Mouse (Mus musculus): Measurements from ENCODE around the gene Gm20521. TPM values are rescaled to one million over a fixed set of nuclear protein-coding genes. Genes with fewer than 3 reads are reported as not detected.

Gm20521 gene
- 0.74 TPM in 1 of 2 replicates, not detected in the other for polyA plus RNA-seq (2012; rRNA removed)

GRCm38 (mm10) chr14:54883154-54884021, at the start of gene Gm20521, which contains the start of gene Bcl2l2:
Gene Gm20521 (plus strand): TSS chr14:54883441.
Gene Bcl2l2 (plus strand): TSS chr14:54883377.
- under 1% methylated on average over 27 of the region's 27 CpGs for WGBS

GRCm38 (mm10) chr14:54843461-54843860, 39.8 kb upstream of the Gm20521 start:
- DNase-seq (ENCODE audit: low read depth, low spot score) = no peak
- 1% methylated on average over 4 of the region's 4 CpGs for WGBS

More at GRCm38 (mm10) chr14:54883154-54884021, at the start of gene Gm20521, which contains the start of gene Bcl2l2:
- DNase-seq (ENCODE audit: low read depth, low spot score) = peak; percentile 67

- no peak for DNase-seq (ENCODE audit: low read depth, low spot score)
- WGBS = 89% methylated on average over 3 of the region's 3 CpGs
Observed at GRCm38 (mm10) chr14:54855726-54856125, 27.5 kb upstream of the Gm20521 start.

- 87% methylated on average over 7 of the region's 7 CpGs for WGBS
- DNase-seq (ENCODE audit: low read depth, low spot score) = no peak
Observed at GRCm38 (mm10) chr14:54856703-54857102, 26.5 kb upstream of the Gm20521 start.

GRCm38 (mm10) chr14:54857891-54858290, 25.4 kb upstream of the Gm20521 start:
- WGBS = 93% methylated on average over 9 of the region's 9 CpGs
- no peak for DNase-seq (ENCODE audit: low read depth, low spot score)

- 29% methylated on average over 2 of the region's 2 CpGs for WGBS
- no peak for DNase-seq (ENCODE audit: low read depth, low spot score)
Observed at GRCm38 (mm10) chr14:54860511-54860910, 22.7 kb upstream of the Gm20521 start.

GRCm38 (mm10) chr14:54863501-54864312, 19.5 kb upstream of the Gm20521 start:
- 1% methylated on average over 55 of the region's 56 CpGs for WGBS
- peak; percentile 73 for DNase-seq (ENCODE audit: low read depth, low spot score)

- WGBS = 10% methylated on average over 21 of the region's 21 CpGs
- no peak for DNase-seq (ENCODE audit: low read depth, low spot score)
Observed at GRCm38 (mm10) chr14:54864313-54865036, 18.8 kb upstream of the Gm20521 start.

GRCm38 (mm10) chr14:54865626-54866025, 17.6 kb upstream of the Gm20521 start:
- WGBS = 72% methylated on average over 5 of the region's 5 CpGs
- no peak for DNase-seq (ENCODE audit: low read depth, low spot score)

GRCm38 (mm10) chr14:54866268-54866667, 17.0 kb upstream of the Gm20521 start:
- 41% methylated on average over 3 of the region's 3 CpGs for WGBS
- no peak for DNase-seq (ENCODE audit: low read depth, low spot score)

- 55% methylated on average over 5 of the region's 5 CpGs for WGBS
- no peak for DNase-seq (ENCODE audit: low read depth, low spot score)
Observed at GRCm38 (mm10) chr14:54866936-54867335, 16.3 kb upstream of the Gm20521 start.

- 83% methylated on average over 4 of the region's 4 CpGs for WGBS
Observed at GRCm38 (mm10) chr14:54868026-54868425, 15.2 kb upstream of the Gm20521 start.

GRCm38 (mm10) chr14:54870861-54871260, 12.4 kb upstream of the Gm20521 start, which contains the start of gene Homez:
Gene Homez (minus strand): TSS chr14:54870961.
- DNase-seq (ENCODE audit: low read depth, low spot score) = no peak
- 94% methylated on average over 5 of the region's 5 CpGs for WGBS

More at GRCm38 (mm10) chr14:54868026-54868425, 15.2 kb upstream of the Gm20521 start:
- DNase-seq (ENCODE audit: low read depth, low spot score) = no peak

GRCm38 (mm10) chr14:54874165-54874564, 9.1 kb upstream of the Gm20521 start:
- no peak for DNase-seq (ENCODE audit: low read depth, low spot score)
- 89% methylated on average over 3 of the region's 3 CpGs for WGBS

- no peak for DNase-seq (ENCODE audit: low read depth, low spot score)
- 5% methylated on average over 36 of the region's 36 CpGs for WGBS
Observed at GRCm38 (mm10) chr14:54875844-54876538, 7.2 kb upstream of the Gm20521 start.

- WGBS = under 1% methylated on average over 71 of the region's 72 CpGs
Observed at GRCm38 (mm10) chr14:54876539-54877047, 6.6 kb upstream of the Gm20521 start.

GRCm38 (mm10) chr14:54877048-54877715, 6.1 kb upstream of the Gm20521 start, which contains the start of gene Ppp1r3e:
Gene Ppp1r3e (minus strand): TSS chr14:54877550.
- WGBS = 1% methylated on average over 61 of the region's 61 CpGs
- no peak for DNase-seq (ENCODE audit: low read depth, low spot score)

More at GRCm38 (mm10) chr14:54876539-54877047, 6.6 kb upstream of the Gm20521 start:
- DNase-seq (ENCODE audit: low read depth, low spot score) = no peak

Data from large intestine, adult 2 months (tissue).